Mouse (Mus musculus): ENCODE measurements around the gene Baiap2l1.

The Baiap2l1 gene

DNA sequence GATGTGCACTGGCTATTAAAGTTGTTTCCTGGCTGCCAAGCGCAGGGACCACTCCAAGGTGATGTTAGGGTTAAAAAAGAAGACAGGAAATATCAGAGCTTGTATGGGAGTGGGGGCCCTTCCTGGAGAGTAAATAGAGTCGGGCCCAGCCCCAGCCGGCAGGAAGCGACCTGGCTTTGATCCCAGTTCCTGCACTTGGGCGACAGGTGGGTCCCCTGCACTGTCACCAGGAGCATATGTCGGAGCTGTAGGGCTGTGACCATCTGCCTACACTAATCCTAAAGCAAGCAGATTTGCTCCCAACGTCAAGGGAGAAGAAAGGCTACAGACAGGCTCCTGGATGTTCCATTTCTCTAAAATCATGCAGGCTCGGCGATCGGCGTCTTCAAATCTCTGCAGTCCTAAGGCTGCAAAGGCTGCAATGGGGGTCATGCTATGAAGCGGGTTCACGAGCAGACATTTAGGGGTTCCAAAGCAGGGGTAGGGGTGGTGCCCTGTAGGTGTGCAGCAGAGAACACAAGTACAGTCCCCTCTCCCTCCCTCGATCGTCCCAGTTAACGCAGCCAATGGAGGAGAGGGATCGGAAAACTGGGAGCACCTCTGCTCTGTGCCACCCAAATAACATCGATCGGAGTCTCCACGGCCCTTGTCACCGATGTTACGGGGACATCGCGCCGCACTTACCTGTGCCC lies 135.0 kb downstream of the Baiap2l1 start:
- peak; percentile 64 for DNase-seq

- peak; percentile 50 for DNase-seq
These were observed 136.6 kb downstream of the Baiap2l1 start for GRCm38 (mm10) chr5:144221305-144221704.

DNA sequence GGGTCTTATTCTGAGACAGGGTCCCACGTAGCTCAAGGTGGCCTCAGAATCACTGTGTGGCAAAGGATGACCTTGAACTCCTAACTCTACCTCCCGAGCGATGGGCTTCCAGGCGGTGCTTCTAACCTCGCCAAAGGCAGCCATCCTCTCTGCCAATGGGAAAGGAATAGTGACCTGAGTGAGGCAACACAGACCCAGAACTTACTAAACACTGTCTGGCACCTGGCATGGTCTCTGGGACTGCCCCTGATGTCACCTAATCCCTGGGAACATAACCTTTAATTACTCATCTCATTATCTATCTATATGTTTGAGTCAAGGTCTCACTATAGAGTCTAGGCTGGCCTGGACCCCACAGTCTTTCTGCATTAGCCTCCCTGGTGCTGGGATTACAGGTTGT lies 138.0 kb downstream of the Baiap2l1 start:
- DNase-seq = no peak

GRCm38 (mm10) chr5:144219306-144219705 lies 138.6 kb downstream of the Baiap2l1 start:
- no peak for DNase-seq

DNA sequence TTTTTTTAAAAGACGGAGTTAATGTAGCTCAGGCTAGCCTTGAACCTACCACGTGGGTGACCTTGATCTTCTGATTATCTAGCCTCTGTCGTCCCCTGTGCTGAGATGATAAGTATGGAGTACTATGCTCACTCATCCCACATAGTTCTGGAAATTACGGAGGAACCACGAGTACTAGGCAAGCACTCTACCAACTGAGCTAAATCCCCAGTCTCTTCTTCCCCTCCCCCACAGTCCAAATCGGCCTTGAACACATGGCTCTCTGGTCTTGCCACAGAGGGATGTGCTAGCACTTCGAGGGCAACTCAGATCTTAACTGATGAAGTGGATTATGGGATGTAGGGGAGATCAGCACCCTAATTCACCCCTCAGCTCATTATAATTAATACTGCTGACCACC lies 139.9 kb downstream of the Baiap2l1 start:
- DNase-seq = no peak

DNA sequence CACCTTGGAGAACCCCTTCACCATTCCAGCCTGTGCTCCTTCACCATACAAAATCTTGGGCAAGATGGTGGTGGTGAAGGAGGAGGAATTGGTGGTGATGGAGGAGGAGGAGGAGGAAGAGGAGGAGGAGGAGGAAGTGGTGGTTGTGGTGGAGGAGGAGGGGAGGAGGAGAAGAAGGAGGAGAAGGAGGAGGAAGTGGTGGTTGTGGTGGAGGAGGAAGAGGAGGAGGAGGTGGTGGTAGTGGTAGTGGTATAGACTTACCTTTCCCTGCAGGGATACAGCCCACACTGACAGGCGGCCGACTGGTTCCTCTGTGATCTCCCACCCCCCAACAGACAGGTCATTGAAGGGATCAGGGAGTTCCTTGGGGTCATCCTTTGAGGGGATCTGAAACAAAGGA lies 141.9 kb downstream of the Baiap2l1 start:
- no peak for DNase-seq
